ENCODE assay signal across 7 mouse cellular contexts in the genomic region with DNA sequence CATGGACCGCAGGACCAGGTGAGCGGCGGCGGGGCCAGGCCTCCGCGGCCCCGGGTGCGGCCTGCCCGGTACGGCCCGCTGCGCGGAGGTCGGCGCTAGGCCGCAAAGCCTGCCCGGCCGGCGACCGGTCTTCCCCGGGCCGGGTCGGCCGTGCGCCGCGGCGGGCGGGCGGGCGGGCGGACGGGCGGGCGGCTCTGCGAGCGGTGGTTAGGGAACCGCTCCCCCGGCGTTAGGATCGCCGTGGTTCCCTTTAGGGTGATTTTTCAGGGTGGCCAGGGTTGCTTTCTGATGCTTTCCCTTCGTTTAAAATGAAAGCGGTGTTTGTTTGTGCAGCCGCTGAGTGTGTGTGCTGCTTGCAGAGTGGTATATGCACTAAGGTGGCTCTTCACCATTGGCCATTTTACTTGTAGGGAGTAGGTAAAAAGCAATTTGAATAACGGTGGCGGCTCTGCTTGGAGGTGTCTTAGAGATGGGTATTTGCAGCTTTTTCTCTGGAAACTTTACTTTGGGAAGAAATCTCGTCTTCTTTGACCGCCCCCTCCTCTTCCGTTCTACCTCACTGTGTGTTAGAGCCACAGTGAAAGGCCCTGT. TPM values are rescaled to one million over a fixed set of nuclear protein-coding genes. Genes with fewer than 3 reads are reported as not detected.
DNase-seq lines count a peak whose midpoint lies in the region; ATAC-seq and TF ChIP-seq lines count a peak whose summit lies in the region.

No protein-coding gene starts in this region.

- no peaks in the 10 kb centered on the region for H3K9me3 ChIP-seq in ES-Bruce4 (replicated peaks; ENCODE audit: control insufficient read depth, insufficient read depth, low read length, poor library complexity, severe bottlenecking)
- H3K9me3 ChIP-seq in heart, postnatal 0 days (replicated peaks; ENCODE audit: control insufficient read depth, low read length) = no peaks in the 10 kb centered on the region

- no peaks in the 10 kb centered on the region for H3K27me3 ChIP-seq in ES-Bruce4 (ENCODE audit: control insufficient read depth, insufficient read depth, low read length, poor library complexity, severe bottlenecking)
- H3K27me3 ChIP-seq in heart, postnatal 0 days (ENCODE audit: control insufficient read depth, insufficient read depth, low read length) = no peaks in the 10 kb centered on the region

- H3K4me1 ChIP-seq in ES-Bruce4 (ENCODE audit: control insufficient read depth, insufficient read depth, low read length) = no peaks in the 10 kb centered on the region
- peaks cover 10% of the 10 kb centered on the region for H3K4me1 ChIP-seq in embryonic fibroblast, embryonic 13.5 days (ENCODE audit: control insufficient read depth, insufficient read depth, low read length)
- H3K4me1 ChIP-seq in heart, postnatal 0 days (ENCODE audit: control insufficient read depth, insufficient read depth) = peaks cover 28% of the 10 kb centered on the region

- H3K9ac ChIP-seq in ES-Bruce4 (ENCODE audit: low read depth, poor library complexity, severe bottlenecking) = peak overlapping the region; percentile 96
- peak overlapping the region; percentile 98 for H3K9ac ChIP-seq in heart, postnatal 0 days (replicated peaks; ENCODE audit: low read depth, low read length)

- ATAC-seq in heart, postnatal 0 days (ENCODE audit: insufficient read depth, low read depth) = peak; percentile 80

- under 1% methylated on average over 39 of the region's 50 CpGs for WGBS in heart, postnatal 0 days
- WGBS in macrophage (ENCODE audit: missing documents) = under 1% methylated on average over 35 of the region's 50 CpGs

- no peak for TF ChIP-seq CTCF in ES-Bruce4 (IDR thresholded peaks at IDR 0.05; ENCODE audit: low read depth, low read length)
- no peak for TF ChIP-seq CTCF in embryonic fibroblast, embryonic 13.5 days (IDR thresholded peaks at IDR 0.05; ENCODE audit: borderline replicate concordance, insufficient read depth, low read length)
- no peak for TF ChIP-seq CTCF in heart, postnatal 0 days (IDR thresholded peaks at IDR 0.05; ENCODE audit: low read depth)

- H3K79me2 ChIP-seq in macrophage (ENCODE audit: inconsistent target) = peaks cover 49% of the 10 kb centered on the region

- no peak for TF ChIP-seq POLR2A in ES-Bruce4 (IDR thresholded peaks at IDR 0.05; ENCODE audit: insufficient read depth, low read length)
- 0 out of 2 replicates have a peak, but pooled peaks have one; percentile 17 for TF ChIP-seq POLR2A in embryonic fibroblast, embryonic 13.5 days (IDR thresholded peaks at IDR 0.05; ENCODE audit: low read depth, low read length)

- no peak for TF ChIP-seq EP300 in ES-Bruce4 (IDR thresholded peaks at IDR 0.05; ENCODE audit: insufficient read depth, low read depth, low read length)
- no peak for TF ChIP-seq EP300 in heart, postnatal 0 days (IDR thresholded peaks at IDR 0.05; ENCODE audit: low read depth)

- H3K27ac ChIP-seq in ES-Bruce4 (ENCODE audit: insufficient read depth, low read length) = peak overlapping the region; percentile 82
- peak overlapping the region; percentile 73 for H3K27ac ChIP-seq in embryonic fibroblast, embryonic 13.5 days (ENCODE audit: insufficient read depth, low read length)
- H3K27ac ChIP-seq in heart, postnatal 0 days (ENCODE audit: low read depth) = peak overlapping the region; percentile 99
- H3K27ac ChIP-seq in macrophage = peak overlapping the region; percentile 75

- H3K4me2 ChIP-seq in heart, postnatal 0 days (ENCODE audit: low read depth, low read length) = peak overlapping the region; percentile 65

- DNase-seq in adrenal gland, postnatal 14 days = peak; percentile 61
- DNase-seq in heart, postnatal 0 days (ENCODE audit: low spot score) = peak; percentile 41
- peak; percentile 28 for DNase-seq in layer of hippocampus, adult 9-11 months
- peak; percentile 35 to 49 for DNase-seq in right cerebral cortex, adult 2 months (ENCODE audit: low spot score in 2 of 2)

- H3K4me3 ChIP-seq in ES-Bruce4 (ENCODE audit: low read depth, low read length) (peak overlapping the region; percentile 96), macrophage (ENCODE audit: inconsistent target) (peak overlapping the region; percentile 80)
- peak overlapping the region; percentile 75 for H3K4me3 ChIP-seq in embryonic fibroblast, embryonic 13.5 days (ENCODE audit: insufficient read depth, low read length)
- peak overlapping the region; percentile 84 for H3K4me3 ChIP-seq in heart, postnatal 0 days (ENCODE audit: low read depth, low read length)

- H3K36me3 ChIP-seq in ES-Bruce4 (ENCODE audit: control insufficient read depth, insufficient read depth, low read length, poor library complexity, severe bottlenecking) (no peaks in the 10 kb centered on the region; the same call in none of the 2 replicates), macrophage (ENCODE audit: inconsistent target) (no peaks in the 10 kb centered on the region)
- H3K36me3 ChIP-seq in heart, postnatal 0 days (replicated peaks; ENCODE audit: control insufficient read depth, insufficient read depth, low read length) = no peaks in the 10 kb centered on the region; the same call in 1 of the 2 replicates

RNA-seq across cellular contexts. Expression of gene Dennd1b, which starts 0.7 kb away (rescaled TPM):
- 25.8 and 29.1 TPM in 2 replicates for polyA plus RNA-seq in ES-Bruce4 (2011; ENCODE audit: insufficient read depth, insufficient read length, low read depth, missing spikeins)
- total RNA-seq in adrenal gland, postnatal 14 days (2021) = 19.3 and 23.7 TPM in 2 replicates
- 9.7 and 12.3 TPM in 2 replicates for polyA plus RNA-seq in embryonic fibroblast, embryonic 13.5 days (2011; ENCODE audit: insufficient read length, low read depth, missing spikeins)
- 17.2 and 39.6 TPM in 2 replicates for total RNA-seq in heart, postnatal 0 days (2014; rRNA removed; ENCODE audit: low replicate concordance)
- polyA plus RNA-seq in heart, postnatal 0 days (2015; fragmentation: Nextera tagmentation; extraction: Ambion mirVana) = 10.3 and 11.1 TPM in 2 replicates
- total RNA-seq in macrophage (2018; cell fraction: chromatin; rRNA removed) = 100 to 1,000 TPM in 21 of 26 experiments, 10 to 100 TPM in 5; 38.2 to 274 (median 163) TPM
- 10 to 100 TPM; 42.9 to 85.1 (median 59.2) TPM for total RNA-seq in macrophage (2018; cell fraction: cytosol; rRNA removed)
- 100 to 1,000 TPM in 22 of 26 experiments, 10 to 100 TPM in 4; 57.4 to 263 (median 152) TPM for total RNA-seq in macrophage (2018; cell fraction: nucleus; rRNA removed)
- polyA plus RNA-seq in macrophage (2018) = 13.8 to 25.0 TPM (median 15.0 TPM) in 3 replicates

Comparison
In these comparisons a context has a peak if more than half of its experiments do, and no peak if none do; other contexts are left out.
1. Peak in every context shown above with its lines: DNase-seq, ATAC-seq, H3K4me3 ChIP-seq and H3K27ac ChIP-seq.